Mouse (Mus musculus) myocyte (in vitro differentiated cells): Measurements from ENCODE around the gene Xrcc1. TPM values are rescaled to one million over a fixed set of nuclear protein-coding genes. Genes with fewer than 3 reads are reported as not detected.

ENCODE experiments used
- H3K27me3 ChIP-seq: one replicate; pipeline ENCODE4 v1.6.1; 2011; ENCODE audit not compliant: control insufficient read depth, insufficient read depth, insufficient read length
- H3K36me3 ChIP-seq: one replicate; pipeline ENCODE4 v1.6.1; 2011; ENCODE audit not compliant: control insufficient read depth, insufficient read depth
- H3K4me2 ChIP-seq: one replicate; pipeline ENCODE4 v1.6.1; 2011; ENCODE audit warnings: low read depth, control low read depth
- H3K4me3 ChIP-seq: one replicate; pipeline ENCODE4 v1.5.1; 2011; ENCODE audit warnings: mild to moderate bottlenecking, control low read depth, moderate library complexity
- H3K79me2 ChIP-seq: one replicate; pipeline ENCODE4 v1.6.1; 2011; ENCODE audit not compliant: control insufficient read depth, insufficient read depth
- H3ac ChIP-seq: one replicate; pipeline ENCODE4 v1.6.1; 2011; ENCODE audit not compliant: control insufficient read depth, insufficient read length
- CEBPB ChIP-seq: IDR thresholded peaks from 2 replicates; pipeline ENCODE4 v1.6.1; 2011; ENCODE audit warnings: mild to moderate bottlenecking, moderate library complexity; ENCODE audit not compliant: poor library complexity, insufficient read depth, severe bottlenecking
- E2F4 ChIP-seq: IDR thresholded peaks from one replicate; pipeline ENCODE4 v1.6.1; 2011; ENCODE audit warnings: mild to moderate bottlenecking, control low read depth, moderate library complexity; ENCODE audit not compliant: insufficient read depth
- MAX ChIP-seq: IDR thresholded peaks from one replicate; pipeline ENCODE4 v1.6.1; 2011; ENCODE audit warnings: low read depth, mild to moderate bottlenecking, control low read depth
- MYOD1 ChIP-seq, 3 experiments: IDR thresholded peaks; one replicate each; pipeline ENCODE4 v1.6.1; 2011; ENCODE audit warnings: control low read depth in 2 of 3, low read depth in 2 of 3, mild to moderate bottlenecking in 2 of 3, moderate library complexity in 1 of 3; ENCODE audit not compliant: insufficient read length in 2 of 3, control insufficient read depth in 1 of 3
- MYOG ChIP-seq, 3 experiments: IDR thresholded peaks; one replicate each; pipeline ENCODE4 v1.6.1; 2011; ENCODE audit warnings: control low read depth in 2 of 3, low read depth in 2 of 3, mild to moderate bottlenecking in 2 of 3; ENCODE audit not compliant: insufficient read length in 2 of 3, control insufficient read depth in 1 of 3, insufficient read depth in 1 of 3
- POLR2A ChIP-seq: IDR thresholded peaks from one replicate; pipeline ENCODE4 v1.6.1; 2011; ENCODE audit warnings: low read depth, mild to moderate bottlenecking, control low read depth, moderate library complexity; ENCODE audit not compliant: insufficient read length
- POLR2AphosphoS2 ChIP-seq: IDR thresholded peaks from one replicate; pipeline ENCODE4 v1.6.1; 2011; ENCODE audit warnings: low read depth, control low read depth; ENCODE audit not compliant: insufficient read length
- REST ChIP-seq: IDR thresholded peaks from one replicate; pipeline ENCODE4 v1.6.1; 2011; ENCODE audit warnings: mild to moderate bottlenecking, control low read depth, moderate library complexity; ENCODE audit not compliant: insufficient read depth, insufficient read length
- SRF ChIP-seq: IDR thresholded peaks from one replicate; pipeline ENCODE4 v1.6.1; 2011; ENCODE audit warnings: low read depth; ENCODE audit not compliant: control insufficient read depth, insufficient read length
- TCF12 ChIP-seq: IDR thresholded peaks from one replicate; pipeline ENCODE4 v1.6.1; 2011; ENCODE audit warnings: mild to moderate bottlenecking, control low read depth; ENCODE audit not compliant: poor library complexity, insufficient read depth, severe bottlenecking
- TCF3 ChIP-seq: IDR thresholded peaks from one replicate; pipeline ENCODE4 v1.6.1; 2011; ENCODE audit warnings: low read depth, control low read depth; ENCODE audit not compliant: insufficient read length
- USF1 ChIP-seq: IDR thresholded peaks from one replicate; pipeline ENCODE4 v1.6.1; 2011; ENCODE audit warnings: low read depth, mild to moderate bottlenecking, control low read depth, moderate library complexity
- polyA plus RNA-seq: library from polyadenylated mRNA; unstranded; fragments of >200 nt; fragmentation: generic; extraction: Trizol; gene quantifications from one replicate; pipeline ENCODE4 v1.2.1, GENCODE M21; 2012; ENCODE audit warnings: missing spikeins

The Xrcc1 gene
- polyA plus RNA-seq, 1 experiment: 32.7 TPM

GRCm38 (mm10) chr7:24595464-24595863, 49.4 kb downstream of the Xrcc1 start:
- Histone ChIP-seq H3K79me2 (no peaks in the 10 kb centered on the region), H3K4me2 (no peak overlapping the region), H3ac (no peak overlapping the region), H3K36me3 (no peaks in the 10 kb centered on the region), H3K4me3 (no peak overlapping the region), H3K27me3 (no peaks in the 10 kb centered on the region)
- TF ChIP-seq CEBPB (no peak), REST (no peak), E2F4 (no peak), SRF (no peak), MAX (no peak), TCF3 (no peak), USF1 (no peak), MYOG (IDR thresholded peaks at IDR 0.05; ENCODE audit: control insufficient read depth in 1 of 3, insufficient read depth in 1 of 3, insufficient read length in 2 of 3, low read depth in 2 of 3) (no peak)

DNA sequence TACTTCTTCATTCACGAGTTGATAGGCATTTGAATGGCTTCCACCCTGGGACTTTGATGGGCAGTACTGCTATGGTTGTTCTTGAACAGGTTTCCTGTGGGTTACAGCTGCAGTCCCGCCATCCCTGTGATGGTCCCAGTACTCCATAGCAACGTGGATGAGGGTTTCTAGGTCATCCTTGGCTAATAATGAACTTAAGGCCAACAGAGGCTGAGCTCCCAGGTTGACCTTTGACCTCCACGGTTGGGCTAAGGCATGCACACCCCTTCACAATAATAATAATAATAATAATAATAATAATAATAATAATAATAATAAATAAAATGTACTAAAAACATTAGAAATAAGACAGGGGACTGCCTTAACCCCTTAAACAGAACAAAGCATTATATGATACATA, 52.0 kb downstream of the Xrcc1 start:
- Histone ChIP-seq H3K4me3 (no peak overlapping the region), H3K27me3 (no peaks in the 10 kb centered on the region), H3K79me2 (no peaks in the 10 kb centered on the region), H3K4me2 (no peak overlapping the region), H3K36me3 (no peaks in the 10 kb centered on the region), H3ac (no peak overlapping the region)
- TF ChIP-seq TCF12: no peak
- TF ChIP-seq SRF: no peak
- TF ChIP-seq POLR2A: no peak
- TF ChIP-seq MAX: no peak
- no peak for TF ChIP-seq USF1
- TF ChIP-seq MYOG (IDR thresholded peaks at IDR 0.05; ENCODE audit: control insufficient read depth in 1 of 3, insufficient read depth in 1 of 3, insufficient read length in 2 of 3, low read depth in 2 of 3): no peak

GRCm38 (mm10) chr7:24599211-24600067, 53.4 kb downstream of the Xrcc1 start:
- peak overlapping the region; percentile 44 for H3K4me2 ChIP-seq
- H3K4me3 ChIP-seq: no peak overlapping the region
- no peaks in the 10 kb centered on the region for H3K36me3 ChIP-seq
- no peak overlapping the region for H3ac ChIP-seq
- no peaks in the 10 kb centered on the region for H3K79me2 ChIP-seq
- TF ChIP-seq TCF12 (no peak), TCF3 (no peak), USF1 (no peak), CEBPB (0 out of 2 replicates have a peak, but pooled peaks have one; percentile 17)
- no peaks in the 10 kb centered on the region for H3K27me3 ChIP-seq

GRCm38 (mm10) chr7:24600941-24601597, 55.0 kb downstream of the Xrcc1 start:
- no peak overlapping the region for H3K4me3 ChIP-seq
- peak overlapping the region; percentile 56 for H3K4me2 ChIP-seq
- no peak overlapping the region for H3ac ChIP-seq
- no peaks in the 10 kb centered on the region for H3K27me3 ChIP-seq
- no peaks in the 10 kb centered on the region for H3K79me2 ChIP-seq
- H3K36me3 ChIP-seq: no peaks in the 10 kb centered on the region
- TF ChIP-seq MYOG (IDR thresholded peaks at IDR 0.05; ENCODE audit: control insufficient read depth in 1 of 3, insufficient read depth in 1 of 3, insufficient read length in 2 of 3, low read depth in 2 of 3) (peak in 1 of 3 experiments; percentile 44), TCF12 (no peak), MYOD1 (IDR thresholded peaks at IDR 0.05; ENCODE audit: control insufficient read depth in 1 of 3, insufficient read length in 2 of 3, low read depth in 2 of 3) (peak in 2 of 3 experiments; percentile 40 to 49)

GRCm38 (mm10) chr7:24605561-24605960, 59.5 kb downstream of the Xrcc1 start:
- Histone ChIP-seq H3K4me2 (no peak overlapping the region), H3K79me2 (no peaks in the 10 kb centered on the region), H3K4me3 (no peak overlapping the region), H3K27me3 (no peaks in the 10 kb centered on the region), H3ac (no peak overlapping the region), H3K36me3 (no peaks in the 10 kb centered on the region)
- TF ChIP-seq MAX: no peak
- no peak for TF ChIP-seq TCF3

DNA sequence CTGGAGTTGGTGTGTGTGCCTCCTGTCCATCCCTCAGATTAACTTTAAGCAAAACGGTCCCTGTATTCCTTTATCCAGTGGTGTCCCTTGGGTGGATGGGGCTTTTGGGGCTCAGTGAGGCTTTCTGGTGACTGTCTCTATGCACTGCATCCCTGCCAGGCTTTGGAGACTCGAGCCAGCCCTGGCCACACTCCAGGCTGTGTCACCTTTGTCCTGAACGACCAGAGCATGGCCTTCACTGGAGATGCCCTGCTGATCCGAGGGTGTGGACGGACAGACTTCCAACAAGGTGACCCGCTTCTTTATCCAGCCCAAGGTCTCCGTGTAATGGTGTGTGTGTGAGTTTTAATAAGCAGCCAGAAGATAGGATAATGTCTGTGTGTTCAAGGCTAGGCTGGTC, 60.0 kb downstream of the Xrcc1 start:
- Histone ChIP-seq H3K36me3 (no peaks in the 10 kb centered on the region), H3ac (no peak overlapping the region), H3K4me2 (no peak overlapping the region), H3K27me3 (no peaks in the 10 kb centered on the region), H3K79me2 (no peaks in the 10 kb centered on the region), H3K4me3 (no peak overlapping the region)
- TF ChIP-seq POLR2AphosphoS2: no peak
- TF ChIP-seq MAX: no peak
- TF ChIP-seq MYOG (IDR thresholded peaks at IDR 0.05; ENCODE audit: control insufficient read depth in 1 of 3, insufficient read depth in 1 of 3, insufficient read length in 2 of 3, low read depth in 2 of 3): no peak
- no peak for TF ChIP-seq SRF
- no peak for TF ChIP-seq E2F4
- no peak for TF ChIP-seq TCF12
- no peak for TF ChIP-seq CEBPB
- no peak for TF ChIP-seq REST
- no peak for TF ChIP-seq USF1
